Mouse (Mus musculus) thymus, postnatal 25 days (tissue): Measurements from ENCODE around the gene Gm14085.

Experiments
- DNase-seq: peaks from one replicate; pipeline ENCODE4 v3.0.0; 2022

The Gm14085 gene

GRCm38 (mm10) chr2:122562251-122562650 lies 77.5 kb downstream of the Gm14085 start:
- DNase-seq = no peak

DNA sequence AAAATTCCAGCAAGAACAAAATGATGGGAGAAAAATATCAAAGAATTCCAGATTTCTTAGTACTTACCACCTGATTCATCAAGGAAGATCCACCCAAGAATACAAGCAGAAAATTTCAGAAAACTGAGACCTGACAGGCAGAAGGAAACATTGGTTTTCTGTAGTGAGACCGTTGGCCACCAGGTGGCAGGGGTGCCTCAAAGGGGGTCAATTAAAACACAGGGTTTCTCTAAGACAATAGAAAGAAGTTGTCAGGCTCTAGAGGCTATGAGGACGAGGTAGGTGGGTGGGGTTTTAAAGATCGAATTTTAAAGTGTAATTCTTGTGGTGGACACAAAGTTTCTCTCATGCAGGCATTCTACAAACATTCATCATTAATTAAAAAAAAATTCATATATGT lies 84.7 kb downstream of the Gm14085 start:
- peak; percentile 70 for DNase-seq

DNA sequence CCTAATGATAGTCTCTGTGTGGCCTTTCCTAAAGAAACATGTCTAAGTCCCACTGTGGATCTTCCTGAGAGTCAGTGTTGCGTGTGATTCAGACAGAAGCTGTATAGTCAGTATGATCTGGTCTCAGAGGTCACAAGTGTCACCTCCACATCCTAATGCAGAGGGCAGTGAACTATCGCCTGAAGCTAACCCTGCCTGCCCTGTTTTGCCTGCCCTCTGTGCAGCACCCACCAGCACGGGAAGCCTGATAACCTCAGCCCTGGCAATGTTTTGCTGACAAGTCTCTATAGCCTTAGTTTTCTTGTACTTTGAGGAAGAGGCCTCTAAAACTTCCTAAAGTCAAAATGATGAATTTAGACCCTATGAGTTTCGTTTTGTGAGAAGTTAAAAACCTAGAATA lies 85.7 kb downstream of the Gm14085 start:
- no peak for DNase-seq

DNA sequence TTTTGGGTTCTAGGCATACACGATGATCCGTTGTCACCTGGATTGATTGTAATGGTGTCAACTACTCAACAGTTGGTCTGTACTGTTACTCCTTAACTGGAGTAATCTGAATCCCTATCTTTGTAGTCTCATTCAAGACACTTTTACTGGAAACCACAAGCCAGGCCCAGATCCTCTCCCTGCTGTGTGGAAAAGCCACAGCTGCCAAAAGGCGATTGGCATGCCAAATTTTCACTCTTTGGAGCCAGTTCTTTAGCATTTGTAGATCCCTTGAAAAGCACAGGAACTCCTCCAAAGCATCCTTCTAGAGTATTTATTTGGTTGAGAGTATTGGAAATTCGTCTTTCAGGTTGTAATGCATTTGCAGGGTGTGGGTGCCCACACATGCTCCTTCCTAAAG lies 86.6 kb downstream of the Gm14085 start:
- no peak for DNase-seq

GRCm38 (mm10) chr2:122572438-122572837 lies 87.7 kb downstream of the Gm14085 start:
- no peak for DNase-seq

DNA sequence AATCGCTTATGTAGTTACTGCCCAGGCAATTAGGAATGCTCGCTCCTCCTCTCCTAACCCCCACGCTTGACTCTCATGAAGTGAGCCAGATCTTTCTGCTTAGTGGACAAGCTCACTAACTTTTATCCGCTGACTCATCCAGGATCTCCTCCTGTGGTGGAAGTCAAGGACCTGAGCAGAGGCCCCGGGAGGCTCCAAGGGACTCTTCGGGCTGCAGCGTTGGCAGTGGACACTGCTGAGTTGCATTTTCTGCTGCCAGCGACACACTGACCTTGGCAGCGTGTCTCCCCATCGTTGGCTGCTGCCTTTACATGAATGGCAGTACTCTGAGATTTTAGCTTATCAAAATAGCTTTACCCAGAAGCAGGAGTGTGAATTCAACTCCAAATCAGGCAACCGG lies 90.7 kb downstream of the Gm14085 start:
- DNase-seq = no peak

GRCm38 (mm10) chr2:122576295-122576694 lies 91.6 kb downstream of the Gm14085 start:
- DNase-seq = no peak

GRCm38 (mm10) chr2:122577316-122577715 lies 92.6 kb downstream of the Gm14085 start:
- no peak for DNase-seq
